Mouse (Mus musculus) MEL (cell line): Measurements from ENCODE around the gene Itpk1.

ENCODE experiments used
- GATA1 ChIP-seq: IDR thresholded peaks from 2 replicates; pipeline ENCODE4 v1.6.1; 2011; ENCODE audit warnings: low read depth, low read length, improper control_type of control experiment
- POLR2A ChIP-seq, 2 experiments: IDR thresholded peaks; 2 replicates each; pipeline ENCODE4 v1.6.1; 2011 to 2012; ENCODE audit warnings: low read length in 2 of 2, mild to moderate bottlenecking in 2 of 2, control low read depth in 1 of 2, improper control_type of control experiment in 1 of 2, low read depth in 1 of 2, moderate library complexity in 1 of 2; ENCODE audit not compliant: control insufficient read depth in 1 of 2, insufficient read depth in 1 of 2, poor library complexity in 1 of 2
- ZNF384 ChIP-seq: IDR thresholded peaks from 2 replicates; pipeline ENCODE4 v1.6.1; 2012; ENCODE audit warnings: low read depth, mild to moderate bottlenecking, inconsistent platforms, low read length, improper control_type of control experiment

GRCm38 (mm10) chr12:102582441-102582840, 122.3 kb downstream of the Itpk1 start:
- TF ChIP-seq GATA1 (no peak), ZNF384 (no peak), POLR2A (IDR thresholded peaks at IDR 0.05; ENCODE audit: control insufficient read depth in 1 of 2, insufficient read depth in 1 of 2, low read depth in 1 of 2, low read length in 2 of 2, poor library complexity in 1 of 2) (no peak)
